Mouse (Mus musculus): ENCODE data around the gene Cst6. TPM values are rescaled to one million over a fixed set of nuclear protein-coding genes. Genes with fewer than 3 reads are reported as not detected.

Cst6 gene
- polyA plus RNA-seq, 1 experiment, result 1.5 TPM

- peak; percentile 99 for DNase-seq
- Histone ChIP-seq H3K27ac (ENCODE audit: insufficient read depth, low read depth, low read length) (peak within 1 kb of the TSS; percentile 67), H3K4me3 (ENCODE audit: insufficient read depth, low read depth, low read length) (peak within 1 kb of the TSS; percentile 89), H3K27me3 (replicated peaks; ENCODE audit: control insufficient read depth, insufficient read depth, low read length) (no peaks in the 10 kb centered on the region), H3K36me3 (ENCODE audit: control insufficient read depth, insufficient read depth, low read length) (peaks cover 5% of the 10 kb centered on the region), H3K4me1 (ENCODE audit: control insufficient read depth, insufficient read depth, low read length) (peaks cover 6% of the 10 kb centered on the region; the same call in 1 of the 2 replicates)
- TF ChIP-seq CTCF (conservative IDR thresholded peaks at IDR 0.05; ENCODE audit: insufficient read depth, insufficient read length, low read depth, low read length) (peak; percentile 86), POLR2A (IDR thresholded peaks at IDR 0.05; ENCODE audit: low read depth, low read length) (peak; percentile 56)
- WGBS, result under 1% methylated on average over 46 of the region's 46 CpGs
Measured at GRCm38 (mm10) chr19:5294972-5295735, 54.2 kb downstream of the Cst6 start, which contains the start of gene Sf3b2. Gene Sf3b2, minus strand, starts transcription at chr19:5295455.

Other genes with a start within 250 kb of the Cst6 start
- gene Rab1b, start 242.5 kb downstream of the Cst6 start, polyA plus RNA-seq (2012; rRNA removed), result 246 and 280 TPM in 2 replicates
- gene Klc2, start 231.0 kb downstream of the Cst6 start, polyA plus RNA-seq (2012; rRNA removed), result 38.8 and 46.0 TPM in 2 replicates
- gene Pacs1, start 76.5 kb downstream of the Cst6 start, polyA plus RNA-seq (2012; rRNA removed), result 14.3 and 16.1 TPM in 2 replicates
- gene Sf3b2, start 54.1 kb downstream of the Cst6 start, polyA plus RNA-seq (2012; rRNA removed), result 95.8 and 109 TPM in 2 replicates
- 0.28 and 0.43 TPM in 2 replicates for gene Gal3st3, start 51.2 kb downstream of the Cst6 start, polyA plus RNA-seq (2012; rRNA removed)
- 0.08 TPM in 1 of 2 replicates, not detected in the other for gene Catsper1, start 13.8 kb downstream of the Cst6 start, polyA plus RNA-seq (2012; rRNA removed)
- 17.8 and 22.0 TPM in 2 replicates for gene Eif1ad, start 17.2 kb upstream of the Cst6 start, polyA plus RNA-seq (2012; rRNA removed)
- 106 and 146 TPM in 2 replicates for gene Banf1, start 17.6 kb upstream of the Cst6 start, polyA plus RNA-seq (2012; rRNA removed)
- 20.2 and 27.4 TPM in 2 replicates for gene Sart1, start 39.1 kb upstream of the Cst6 start, polyA plus RNA-seq (2012; rRNA removed)
- gene Tsga10ip, start 53.0 kb upstream of the Cst6 start, polyA plus RNA-seq (2012; rRNA removed), result 0.06 and 0.27 TPM in 2 replicates
- 124 and 150 TPM in 2 replicates for gene Drap1, start 75.4 kb upstream of the Cst6 start, polyA plus RNA-seq (2012; rRNA removed)
- 71.4 and 78.4 TPM in 2 replicates for gene AI837181, start 75.6 kb upstream of the Cst6 start, polyA plus RNA-seq (2012; rRNA removed)
- gene Fosl1, start 98.0 kb upstream of the Cst6 start, polyA plus RNA-seq (2012; rRNA removed), result 0.07 and 0.27 TPM in 2 replicates
- 5.0 and 5.8 TPM in 2 replicates for gene Ccdc85b, start 108.3 kb upstream of the Cst6 start, polyA plus RNA-seq (2012; rRNA removed)
- 99.5 and 117 TPM in 2 replicates for gene Fibp, start 111.0 kb upstream of the Cst6 start, polyA plus RNA-seq (2012; rRNA removed)
- 1.1 and 4.7 TPM in 2 replicates for gene Ctsw, start 118.9 kb upstream of the Cst6 start, polyA plus RNA-seq (2012; rRNA removed)
- 43.6 and 50.8 TPM in 2 replicates for gene Efemp2, start 124.4 kb upstream of the Cst6 start, polyA plus RNA-seq (2012; rRNA removed)
- 29.8 and 35.1 TPM in 2 replicates for gene Mus81, start 138.8 kb upstream of the Cst6 start, polyA plus RNA-seq (2012; rRNA removed)
- gene Cfl1, start 140.9 kb upstream of the Cst6 start, polyA plus RNA-seq (2012; rRNA removed), result 395 and 413 TPM in 2 replicates
- 0.62 and 0.69 TPM in 2 replicates for gene 1700020D05Rik, start 154.2 kb upstream of the Cst6 start, polyA plus RNA-seq (2012; rRNA removed)
- 14.7 and 16.3 TPM in 2 replicates for gene Snx32, start 161.0 kb upstream of the Cst6 start, polyA plus RNA-seq (2012; rRNA removed)
- gene Ovol1, start 211.1 kb upstream of the Cst6 start, polyA plus RNA-seq (2012; rRNA removed), result 9.0 and 10.4 TPM in 2 replicates
- 10.2 and 13.3 TPM in 2 replicates for gene Ap5b1, start 218.5 kb upstream of the Cst6 start, polyA plus RNA-seq (2012; rRNA removed)